Mouse (Mus musculus) liver, embryonic 14.5 days (tissue): Measurements from ENCODE around the gene Kcnk7.

ENCODE experiments used
- CTCF ChIP-seq: IDR thresholded peaks from 2 replicates; pipeline ENCODE4 v1.5.1; 2016; ENCODE audit warnings: antibody characterized with exemption, low read depth, control low read depth
- EP300 ChIP-seq: IDR thresholded peaks from 2 replicates; pipeline ENCODE4 v1.6.1; 2016; ENCODE audit warnings: antibody characterized with exemption, low read depth

DNA sequence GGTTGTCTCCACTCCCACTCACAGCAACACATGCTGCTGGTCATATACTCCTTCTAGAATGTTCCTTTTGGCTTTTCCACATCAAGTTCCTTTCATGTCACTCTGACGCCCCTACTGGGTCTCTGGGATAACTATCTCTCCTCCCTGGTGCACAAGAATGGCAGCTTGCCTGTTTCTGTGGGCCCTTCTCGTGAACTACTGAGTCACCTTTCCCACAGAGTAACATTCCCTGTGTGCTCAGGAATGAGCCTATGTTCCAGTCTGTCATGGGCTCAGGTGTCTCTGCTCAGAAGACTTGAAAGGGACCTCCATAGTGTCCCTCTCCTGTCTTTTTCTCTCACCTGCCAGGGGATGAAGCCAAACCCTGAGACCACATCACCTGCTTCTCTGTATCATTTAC is 35.3 kb downstream of the Kcnk7 start:
- TF ChIP-seq CTCF (no peak), EP300 (no peak)
